Mouse (Mus musculus): ENCODE results near the gene Nhs.

Nhs gene

GRCm38 (mm10) chrX:162017471-162017870, 142.1 kb downstream of the Nhs start:
- no peak for DNase-seq

- DNase-seq: no peak
These were observed 147.0 kb downstream of the Nhs start for GRCm38 (mm10) chrX:162012570-162012969.

- no peak for DNase-seq
These were observed 149.7 kb downstream of the Nhs start for GRCm38 (mm10) chrX:162009876-162010275.

- DNase-seq: no peak
These were observed 155.7 kb downstream of the Nhs start for GRCm38 (mm10) chrX:162003818-162004217.

GRCm38 (mm10) chrX:161998876-161999275, 160.7 kb downstream of the Nhs start:
- no peak for DNase-seq

- DNase-seq: no peak
These were observed 162.2 kb downstream of the Nhs start for GRCm38 (mm10) chrX:161997170-161997795.

GRCm38 (mm10) chrX:161990171-161990570, 169.4 kb downstream of the Nhs start:
- DNase-seq: no peak

GRCm38 (mm10) chrX:161984961-161985360, 174.6 kb downstream of the Nhs start:
- no peak for DNase-seq

- DNase-seq: no peak
These were observed 178.1 kb downstream of the Nhs start for GRCm38 (mm10) chrX:161981399-161981798.

GRCm38 (mm10) chrX:161979946-161980345, 179.6 kb downstream of the Nhs start:
- DNase-seq: no peak

GRCm38 (mm10) chrX:161977236-161977841, 182.2 kb downstream of the Nhs start:
- no peak for DNase-seq

GRCm38 (mm10) chrX:161976376-161976775, 183.2 kb downstream of the Nhs start:
- DNase-seq: no peak

GRCm38 (mm10) chrX:161973572-161973971, 186.0 kb downstream of the Nhs start:
- no peak for DNase-seq

GRCm38 (mm10) chrX:161972723-161973122, 186.8 kb downstream of the Nhs start:
- no peak for DNase-seq

- DNase-seq: no peak
These were observed 187.5 kb downstream of the Nhs start for GRCm38 (mm10) chrX:161971961-161972502.

GRCm38 (mm10) chrX:161971131-161971530, 188.4 kb downstream of the Nhs start:
- no peak for DNase-seq

GRCm38 (mm10) chrX:161967692-161968091, 191.8 kb downstream of the Nhs start:
- DNase-seq: no peak

GRCm38 (mm10) chrX:161963372-161963771, 196.2 kb downstream of the Nhs start:
- DNase-seq: no peak

- DNase-seq: no peak
These were observed 196.7 kb downstream of the Nhs start for GRCm38 (mm10) chrX:161962855-161963254.

GRCm38 (mm10) chrX:161961756-161962155, 197.8 kb downstream of the Nhs start:
- no peak for DNase-seq

GRCm38 (mm10) chrX:161961176-161961575, 198.4 kb downstream of the Nhs start:
- DNase-seq: no peak

GRCm38 (mm10) chrX:161952356-161952755, 207.2 kb downstream of the Nhs start:
- DNase-seq: no peak

GRCm38 (mm10) chrX:161943098-161943680, 216.3 kb downstream of the Nhs start:
- DNase-seq: no peak

GRCm38 (mm10) chrX:161940696-161941095, 218.8 kb downstream of the Nhs start:
- no peak for DNase-seq

Data from thymus, adult 18-20 months (tissue).